Mouse (Mus musculus): ENCODE results near the gene 4921517D22Rik.
"Not testable (repeated sequence)": the region's sequence is repeated elsewhere in the genome, so short reads cannot be mapped to it uniquely, and the experiment has no call there.

- TF ChIP-seq HCFC1 (IDR thresholded peaks at IDR 0.05; ENCODE audit: borderline replicate concordance, insufficient read depth, low read length); ZC3H11A (IDR thresholded peaks at IDR 0.05; ENCODE audit: borderline replicate concordance, low read depth, low read length); ZNF384 (IDR thresholded peaks at IDR 0.05; ENCODE audit: low read depth, low read length); MAFK (IDR thresholded peaks at IDR 0.05; ENCODE audit: insufficient read depth, low read depth, low read length); CHD2 (IDR thresholded peaks at IDR 0.05; ENCODE audit: low read depth, low read length): not testable (repeated sequence)
These were observed 28.2 kb upstream of the 4921517D22Rik start for GRCm38 (mm10) chr13:59722089-59722488.

Data from ES-E14 (cell line).